In the genomic region with DNA sequence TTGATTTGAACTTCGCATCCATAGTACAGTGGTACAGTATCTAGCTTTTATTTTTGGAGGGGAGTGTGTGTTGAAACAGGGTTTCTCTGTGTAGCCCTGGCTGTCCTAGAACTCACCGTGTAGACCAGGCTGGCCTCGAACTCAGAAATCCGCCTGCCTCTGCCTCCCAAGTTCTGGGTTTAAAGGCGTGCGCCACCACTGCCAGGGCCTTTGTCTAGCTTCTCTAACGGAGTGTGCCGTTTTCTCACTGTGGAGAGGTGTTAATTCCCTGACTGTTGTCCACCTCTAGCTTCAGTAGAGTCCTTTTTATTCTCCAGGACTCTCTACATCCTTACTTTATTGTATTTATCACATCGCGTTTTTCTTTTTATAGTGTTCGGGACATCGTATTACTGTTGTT, we compare ENCODE assay signal across 9 mouse cellular contexts. TPM values are rescaled to one million over a fixed set of nuclear protein-coding genes. Genes with fewer than 3 reads are reported as not detected.
A peak's percentile ranks its signal among the peaks of the same experiment; 100 is the strongest.
DNase-seq lines count a peak whose midpoint lies in the region; ATAC-seq and TF ChIP-seq lines count a peak whose summit lies in the region.
"Had no signal": no experiment of that assay in that cellular context is flagged by ENCODE, and none has a peak within 500 bp of the region (broad histone marks: within the 10 kb centered on the region; RNA-seq: fewer than 3 reads in every experiment).

No protein-coding gene starts in this region.

- TF ChIP-seq EP300 in stomach, postnatal 0 days (optimal IDR thresholded peaks at IDR 0.05), result no peak

- peaks cover 66% of the 10 kb centered on the region for H3K36me3 ChIP-seq in erythroblast, embryonic 14.5 days (ENCODE audit: control insufficient read depth)
- H3K36me3 ChIP-seq in liver, embryonic 11.5 days (ENCODE audit: control insufficient read depth, insufficient read depth, low read length), result peaks cover 18% of the 10 kb centered on the region
- peaks cover 10% of the 10 kb centered on the region; the same call in 1 of the 2 replicates for H3K36me3 ChIP-seq in stomach, postnatal 0 days (ENCODE audit: control insufficient read depth, insufficient read depth, low read length)

- H3K9ac ChIP-seq in liver, embryonic 11.5 days (ENCODE audit: low read depth, low read length), result peak overlapping the region; percentile 83
- peak overlapping the region; percentile 80 for H3K9ac ChIP-seq in stomach, postnatal 0 days (ENCODE audit: low read length)

- peak overlapping the region; percentile 13; the same call in 1 of the 2 replicates for H3K27ac ChIP-seq in liver, embryonic 11.5 days (ENCODE audit: low read depth, low read length)
- H3K27ac ChIP-seq in stomach, postnatal 0 days (replicated peaks), result no peak overlapping the region; the same call in 1 of the 2 replicates

- H3K4me3 ChIP-seq in erythroblast, embryonic 14.5 days (replicated peaks), result peak overlapping the region; percentile 74
- H3K4me3 ChIP-seq in liver, embryonic 11.5 days (ENCODE audit: low read depth, low read length), result peak overlapping the region; percentile 82
- H3K4me3 ChIP-seq in stomach, postnatal 0 days (ENCODE audit: low read depth, low read length), result peak overlapping the region; percentile 85

- H3K4me2 ChIP-seq in liver, embryonic 11.5 days, result peak overlapping the region; percentile 79
- peak overlapping the region; percentile 78 for H3K4me2 ChIP-seq in stomach, postnatal 0 days (replicated peaks; ENCODE audit: low read depth)

- 43% methylated on average over 12 of the region's 12 CpGs for WGBS in liver, embryonic 11.5 days
- WGBS in stomach, postnatal 0 days, result 49% methylated on average over 12 of the region's 12 CpGs

- no peak for ATAC-seq in erythroblast, adult 5-6 weeks (replicated peaks; ENCODE audit: low FRiP score, poor library complexity, severe bottlenecking)
- ATAC-seq in liver, embryonic 11.5 days (replicated peaks; ENCODE audit: low FRiP score), result no peak
- no peak for ATAC-seq in stomach, postnatal 0 days (ENCODE audit: low FRiP score, low TSS enrichment)

- H3K9me3 ChIP-seq in erythroblast, embryonic 14.5 days (ENCODE audit: control insufficient read depth, low read length), result no peaks in the 10 kb centered on the region
- no peaks in the 10 kb centered on the region for H3K9me3 ChIP-seq in liver, embryonic 11.5 days (ENCODE audit: control insufficient read depth, low read length)
- H3K9me3 ChIP-seq in stomach, postnatal 0 days (ENCODE audit: control insufficient read depth, low read length), result no peaks in the 10 kb centered on the region

- no peak for TF ChIP-seq CTCF in stomach, postnatal 0 days (IDR thresholded peaks at IDR 0.05; ENCODE audit: low read depth)

- DNase-seq in thymus, postnatal 14 days, result peak; percentile 16
- DNase-seq in thymus, postnatal 0 days (ENCODE audit: low spot score), result no peak
- DNase-seq in liver, embryonic 11.5 days (ENCODE audit: low spot score), result no peak
- DNase-seq in stomach, postnatal 0 days (ENCODE audit: low spot score), result no peak
- DNase-seq in layer of hippocampus, postnatal 25 days (ENCODE audit: extremely low spot score in 1 of 2, low spot score in 1 of 2), result no peak
- DNase-seq in spleen, postnatal 14 days (ENCODE audit: low spot score in 2 of 2), result no peak
- DNase-seq: right cerebral cortex, postnatal 25 days had no signal

- H3K27me3 ChIP-seq in erythroblast, embryonic 14.5 days (ENCODE audit: control insufficient read depth), result no peaks in the 10 kb centered on the region
- H3K27me3 ChIP-seq in liver, embryonic 11.5 days (replicated peaks; ENCODE audit: control insufficient read depth, insufficient read depth, low read length), result no peaks in the 10 kb centered on the region
- H3K27me3 ChIP-seq in stomach, postnatal 0 days (ENCODE audit: control insufficient read depth, insufficient read depth, low read length), result no peaks in the 10 kb centered on the region

- peaks cover 76% of the 10 kb centered on the region for H3K4me1 ChIP-seq in erythroblast, embryonic 14.5 days (ENCODE audit: control insufficient read depth)
- H3K4me1 ChIP-seq in liver, embryonic 11.5 days (replicated peaks; ENCODE audit: control insufficient read depth, insufficient read depth, low read length), result peaks cover 12% of the 10 kb centered on the region
- H3K4me1 ChIP-seq in stomach, postnatal 0 days (replicated peaks; ENCODE audit: control insufficient read depth, insufficient read depth), result no peaks in the 10 kb centered on the region

RNA-seq across cellular contexts. Expression of gene Drosha, which starts 0.8 kb away (rescaled TPM):
- 7.8 and 8.8 TPM in 2 replicates for polyA plus RNA-seq in erythroblast, embryonic 14.5 days (2012)
- 13.0 and 13.8 TPM in 2 replicates for total RNA-seq in erythroblast, adult 5-6 weeks (2015; ENCODE audit: low replicate concordance)
- 8.1 and 8.5 TPM in 2 replicates for total RNA-seq in erythroblast, adult 5-6 weeks (2017; ENCODE audit: low replicate concordance)
- 15.4 and 18.8 TPM in 2 replicates for polyA plus RNA-seq in thymus, postnatal 0 days (2015; fragmentation: Nextera tagmentation; extraction: Ambion mirVana)
- polyA plus RNA-seq in liver, embryonic 11.5 days (2014; fragmentation: Nextera tagmentation; extraction: Ambion mirVana), result 50.4 and 52.2 TPM in 2 replicates
- 8.7 and 10.3 TPM in 2 replicates for polyA plus RNA-seq in stomach, postnatal 0 days (2015; fragmentation: Nextera tagmentation; extraction: Ambion mirVana)
- total RNA-seq in layer of hippocampus, postnatal 25 days (2021), result 10 to 100 TPM; 80.2 to 91.8 TPM

RNA-seq across cellular contexts. Expression of gene 6030458C11Rik, which starts 1.0 kb away (rescaled TPM):
- polyA plus RNA-seq in erythroblast, embryonic 14.5 days (2012), result 1.1 TPM in 2 replicates
- total RNA-seq in erythroblast, adult 5-6 weeks (2015; ENCODE audit: low replicate concordance), result 9.8 and 13.6 TPM in 2 replicates
- 12.8 and 17.2 TPM in 2 replicates for total RNA-seq in erythroblast, adult 5-6 weeks (2017; ENCODE audit: low replicate concordance)
- polyA plus RNA-seq in thymus, postnatal 0 days (2015; fragmentation: Nextera tagmentation; extraction: Ambion mirVana), result 25.3 and 29.6 TPM in 2 replicates
- polyA plus RNA-seq in liver, embryonic 11.5 days (2014; fragmentation: Nextera tagmentation; extraction: Ambion mirVana), result 54.8 and 60.1 TPM in 2 replicates
- 16.1 and 16.5 TPM in 2 replicates for polyA plus RNA-seq in stomach, postnatal 0 days (2015; fragmentation: Nextera tagmentation; extraction: Ambion mirVana)
- total RNA-seq in layer of hippocampus, postnatal 25 days (2021), result 10 to 100 TPM; 25.5 to 26.5 TPM
